Mouse (Mus musculus): ENCODE results near the gene Praf2.

The Praf2 gene

DNA sequence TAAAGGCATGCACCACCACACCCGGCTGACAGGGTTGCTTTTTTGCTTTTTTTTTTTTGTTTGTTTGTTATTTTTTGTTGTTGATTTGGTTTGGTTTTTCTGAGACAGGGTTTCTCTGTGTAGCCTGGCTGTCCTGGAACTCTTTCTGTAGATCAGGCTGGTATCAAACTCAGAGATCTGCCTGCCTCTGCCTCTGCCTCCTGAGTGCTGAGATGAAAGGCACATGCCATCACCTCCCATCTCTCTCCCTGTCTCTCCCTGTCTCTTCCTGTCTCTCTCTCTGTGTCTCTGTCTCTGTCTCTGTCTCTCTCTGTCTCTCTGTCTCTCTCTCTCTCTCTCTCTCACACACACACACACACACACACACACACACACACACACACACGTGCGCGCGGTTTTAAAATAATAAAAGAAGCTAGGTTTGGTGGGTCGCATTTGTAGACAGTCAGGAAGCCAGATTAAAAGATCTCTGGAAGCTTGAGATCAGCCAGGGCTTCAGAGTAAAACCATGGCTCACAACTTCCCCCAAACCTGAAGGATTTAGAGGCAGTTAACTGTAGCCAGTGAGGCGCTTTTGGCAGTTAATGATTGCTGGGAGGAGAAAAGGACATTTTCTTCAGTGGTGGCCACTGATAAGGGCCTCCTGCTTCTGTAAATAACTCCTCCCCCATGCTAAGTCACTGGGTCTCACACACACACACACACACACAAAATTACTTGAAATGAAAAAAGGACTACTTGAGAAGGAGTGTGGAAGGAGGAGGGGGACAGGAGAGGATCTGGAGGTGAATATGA, 50.4 kb downstream of the Praf2 start:
- no peak for DNase-seq (ENCODE audit: low read depth, low spot score)

DNA sequence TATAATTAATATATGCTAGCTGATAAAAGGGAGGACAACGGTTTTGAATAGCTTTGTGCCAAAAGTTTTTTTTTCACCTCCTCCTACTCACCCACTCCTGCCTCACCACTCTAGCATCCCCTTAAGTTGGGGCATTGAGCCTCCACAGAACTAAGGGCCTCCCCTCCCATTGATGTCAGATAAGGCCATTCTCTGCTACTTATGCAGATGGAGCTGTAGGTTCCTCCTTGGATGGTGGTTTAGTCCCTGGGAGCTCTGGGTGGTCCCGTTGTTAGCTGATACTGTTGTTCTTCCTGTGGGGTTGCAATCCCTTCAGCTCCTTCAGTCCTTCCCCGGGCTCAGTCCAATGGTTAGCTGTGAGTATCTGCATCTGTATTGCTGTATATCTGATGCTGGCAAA, 51.1 kb downstream of the Praf2 start:
- DNase-seq (ENCODE audit: low read depth, low spot score) = no peak

Data from CD4-positive, CD25-positive, alpha-beta regulatory T cell, adult 2 months (primary cell).